Mouse (Mus musculus) ovary, adult 18-20 months (tissue): ENCODE measurements around the gene Rgs7.

Experiments used
- DNase-seq: peaks from one replicate; pipeline ENCODE4 v3.0.0; 2022; ENCODE audit warnings: low spot score, mixed read lengths

The Rgs7 gene

GRCm38 (mm10) chr1:175431356-175432053 is 60.8 kb downstream of the Rgs7 start:
- no peak for DNase-seq

- no peak for DNase-seq
Observed at GRCm38 (mm10) chr1:175427112-175427511, 65.2 kb downstream of the Rgs7 start.

DNA sequence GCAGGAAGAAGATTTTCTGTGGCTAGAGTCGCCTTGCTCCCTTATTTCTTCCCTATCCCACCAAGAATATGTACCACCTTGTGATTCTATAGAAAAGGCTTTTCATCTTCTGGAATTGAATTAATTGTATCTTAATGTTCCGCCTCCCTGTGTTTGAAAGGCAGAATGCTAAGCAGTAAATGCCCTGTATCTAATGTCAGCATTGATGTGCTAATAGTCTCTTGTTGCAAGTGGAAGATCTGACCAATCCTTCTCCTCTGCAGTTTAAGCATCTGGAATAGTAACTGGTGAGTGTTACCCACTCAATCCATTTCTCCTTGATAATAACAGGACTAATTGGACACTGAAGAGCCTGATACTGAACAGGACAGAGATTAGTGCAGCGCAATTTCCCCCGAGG is 65.9 kb downstream of the Rgs7 start:
- DNase-seq: no peak

DNA sequence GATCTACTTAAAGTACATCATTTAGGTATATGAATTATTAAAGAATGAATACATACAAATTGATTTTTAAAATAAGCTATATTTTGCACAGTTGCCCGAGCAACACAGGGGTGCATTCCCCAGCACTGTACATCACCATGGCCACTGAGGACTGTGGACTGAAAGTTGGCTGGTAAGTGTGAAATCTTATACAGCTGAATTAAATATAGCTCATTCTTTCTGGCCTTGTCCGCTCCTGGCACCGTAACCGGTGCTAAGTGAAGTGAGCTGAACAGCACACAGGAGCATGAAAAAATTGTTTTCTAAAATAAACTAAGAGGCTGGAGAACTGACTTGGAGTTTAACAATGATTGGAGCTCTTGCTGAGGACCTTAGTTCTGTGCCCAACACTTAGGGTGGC is 71.4 kb downstream of the Rgs7 start:
- DNase-seq: no peak

DNA sequence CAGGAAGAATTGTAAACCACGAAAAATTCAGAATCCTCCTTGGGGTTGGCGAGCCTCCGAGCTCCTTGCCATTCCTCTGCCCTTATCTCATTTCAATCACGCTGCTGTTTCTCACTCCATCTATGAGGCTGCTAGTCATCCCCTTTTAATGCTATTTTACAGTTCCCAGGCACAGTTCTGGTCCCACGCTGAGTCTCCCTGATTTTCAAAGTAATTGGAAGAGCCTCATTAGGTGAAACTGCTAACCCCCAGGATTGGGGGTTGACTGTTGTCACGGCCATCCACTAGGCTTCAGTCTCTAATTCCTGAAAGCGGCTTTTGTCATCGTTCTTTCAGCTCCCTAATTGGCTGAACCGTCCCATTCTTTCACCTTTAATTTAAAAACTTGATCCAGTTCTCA is 76.6 kb downstream of the Rgs7 start:
- no peak for DNase-seq

GRCm38 (mm10) chr1:175410399-175410798 is 81.9 kb downstream of the Rgs7 start:
- no peak for DNase-seq

- no peak for DNase-seq
Observed at GRCm38 (mm10) chr1:175391894-175392293, 100.4 kb downstream of the Rgs7 start.

- DNase-seq: no peak
Observed at GRCm38 (mm10) chr1:175389250-175389649, 103.0 kb downstream of the Rgs7 start.

DNA sequence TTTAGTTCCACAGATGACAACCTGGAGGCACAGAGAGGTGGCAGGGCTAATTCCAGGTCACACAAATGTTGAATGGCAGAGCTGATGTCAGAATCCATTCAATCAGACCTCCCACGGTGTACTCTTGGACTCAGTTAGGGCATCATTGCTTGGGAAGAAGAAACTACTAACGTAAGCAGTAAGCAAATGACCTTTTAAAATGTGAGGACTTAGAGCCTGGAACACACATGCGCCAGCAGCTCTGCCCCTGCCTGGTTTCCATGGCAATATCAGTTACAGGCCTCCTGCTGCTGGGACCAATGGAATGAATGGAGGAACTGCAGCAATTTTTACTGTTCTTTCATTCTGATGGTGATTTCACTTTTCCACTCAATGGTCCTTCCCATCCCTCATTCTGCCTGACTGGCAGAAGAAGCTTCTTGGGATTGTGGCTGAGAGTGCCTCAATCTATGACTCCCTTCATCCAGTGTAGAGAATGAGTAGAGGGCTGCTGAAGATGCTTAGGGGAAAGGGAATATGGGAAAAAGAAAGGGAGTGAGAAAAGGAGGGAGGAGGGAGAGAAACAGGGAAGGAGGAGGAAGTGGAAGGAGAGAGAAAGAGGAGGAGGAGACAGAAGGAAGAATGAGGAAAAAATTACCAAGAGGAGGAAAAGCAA is 106.6 kb downstream of the Rgs7 start:
- no peak for DNase-seq

DNA sequence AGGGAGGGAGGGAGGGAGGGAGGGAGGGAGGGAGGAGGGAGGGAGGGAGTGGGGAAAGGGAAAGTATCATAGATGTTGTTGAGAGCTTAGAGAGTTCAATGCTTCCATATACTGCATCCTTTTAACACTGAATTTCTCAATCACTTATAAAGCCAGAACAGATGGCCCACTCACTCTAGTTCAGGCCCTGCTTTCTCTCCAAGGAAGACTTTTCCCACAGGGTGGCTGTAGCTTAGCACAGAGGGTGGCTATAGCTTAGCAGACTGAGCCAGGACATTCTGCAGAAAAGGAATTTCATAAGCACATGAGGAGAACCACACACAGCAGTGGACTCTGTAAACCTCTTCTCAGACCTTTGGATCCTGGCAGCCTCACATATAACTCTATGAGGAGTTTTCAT is 119.7 kb downstream of the Rgs7 start:
- DNase-seq: no peak

DNA sequence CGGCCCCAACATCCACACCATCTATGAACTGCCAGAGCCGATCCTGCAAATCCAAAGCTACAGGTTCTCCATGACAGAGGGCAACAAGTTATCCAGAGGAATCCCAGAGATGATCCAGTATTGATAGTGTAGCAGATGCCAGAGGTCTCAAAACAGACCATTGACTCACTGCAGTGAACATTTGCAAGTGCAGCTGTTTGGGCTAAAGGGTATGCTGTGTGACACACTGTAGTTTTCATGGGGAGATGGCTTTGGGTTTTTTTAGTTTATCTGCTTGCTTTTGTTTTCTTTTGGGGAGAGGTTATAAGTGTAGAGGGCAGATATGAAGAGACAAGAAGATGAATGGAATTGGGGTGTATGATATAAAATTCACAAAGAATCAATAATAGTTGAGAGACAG is 124.2 kb downstream of the Rgs7 start:
- no peak for DNase-seq

DNA sequence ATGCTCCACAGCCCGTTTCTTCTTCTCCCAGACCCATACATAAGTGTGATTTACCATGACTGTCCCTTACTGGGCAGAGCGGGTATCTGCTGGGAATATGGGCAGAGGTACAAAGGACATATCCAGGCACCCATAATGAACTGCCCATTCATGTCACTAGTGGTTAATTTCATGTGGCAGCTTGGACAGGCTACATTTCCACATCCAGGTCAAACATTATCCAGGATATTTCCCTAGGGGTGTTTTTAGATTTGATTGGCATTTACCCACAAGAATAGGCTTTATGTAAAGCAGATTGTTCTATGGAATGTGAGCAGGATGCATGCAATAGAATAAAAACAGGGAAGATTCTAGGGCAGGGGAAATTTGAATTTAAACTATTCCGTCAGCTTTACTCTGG is 128.7 kb downstream of the Rgs7 start:
- no peak for DNase-seq

DNA sequence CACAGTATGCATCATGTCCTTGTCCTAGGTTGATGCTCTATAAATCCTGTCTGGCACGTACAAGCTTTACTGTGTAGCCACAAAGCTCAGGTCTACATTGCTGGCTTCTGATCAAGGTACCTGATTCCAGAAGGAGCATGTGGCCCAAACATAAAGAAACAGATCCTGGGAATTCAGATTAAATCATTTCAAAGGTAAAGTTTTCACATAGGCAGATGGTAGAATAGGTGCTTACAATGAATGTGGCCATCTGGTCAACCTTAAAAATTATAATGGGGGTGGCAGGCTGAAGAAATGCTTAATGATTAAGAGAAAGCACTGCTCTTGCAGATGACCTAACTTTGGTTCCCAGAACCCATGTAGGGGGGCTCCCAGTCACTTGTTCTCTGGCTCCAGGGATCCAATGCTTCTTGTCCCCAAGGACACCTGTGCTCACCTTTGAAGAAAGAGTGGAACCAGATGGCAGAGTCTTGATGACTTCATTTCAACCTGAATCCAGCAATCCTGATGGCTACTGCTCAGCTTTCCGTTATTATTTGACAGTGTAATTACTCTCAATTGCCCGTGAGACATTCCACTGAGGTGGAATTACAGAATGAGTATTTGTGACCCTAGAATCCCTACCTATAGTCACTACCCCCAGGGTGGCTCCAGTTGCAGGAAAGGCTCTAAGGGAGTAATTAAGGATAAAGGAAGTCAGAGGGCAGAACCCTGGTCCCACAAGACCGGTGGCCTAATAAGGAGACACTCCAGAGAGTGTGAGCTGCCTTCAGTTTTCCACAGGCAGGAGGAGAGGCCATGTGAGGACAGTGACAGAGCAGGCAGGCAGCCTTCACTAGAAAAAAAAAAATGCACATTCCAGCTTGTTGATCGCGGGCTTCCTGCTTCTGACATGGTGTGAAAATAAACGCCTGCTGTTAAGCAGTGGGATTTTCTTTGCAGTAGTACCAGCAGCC is 132.6 kb downstream of the Rgs7 start:
- no peak for DNase-seq

GRCm38 (mm10) chr1:175352921-175353320 is 139.4 kb downstream of the Rgs7 start:
- DNase-seq: no peak

- DNase-seq: no peak
Observed at GRCm38 (mm10) chr1:175346162-175346561, 146.1 kb downstream of the Rgs7 start.

GRCm38 (mm10) chr1:175336191-175336590 is 156.1 kb downstream of the Rgs7 start:
- DNase-seq: no peak

GRCm38 (mm10) chr1:175333041-175333854 is 159.1 kb downstream of the Rgs7 start:
- DNase-seq: no peak

DNA sequence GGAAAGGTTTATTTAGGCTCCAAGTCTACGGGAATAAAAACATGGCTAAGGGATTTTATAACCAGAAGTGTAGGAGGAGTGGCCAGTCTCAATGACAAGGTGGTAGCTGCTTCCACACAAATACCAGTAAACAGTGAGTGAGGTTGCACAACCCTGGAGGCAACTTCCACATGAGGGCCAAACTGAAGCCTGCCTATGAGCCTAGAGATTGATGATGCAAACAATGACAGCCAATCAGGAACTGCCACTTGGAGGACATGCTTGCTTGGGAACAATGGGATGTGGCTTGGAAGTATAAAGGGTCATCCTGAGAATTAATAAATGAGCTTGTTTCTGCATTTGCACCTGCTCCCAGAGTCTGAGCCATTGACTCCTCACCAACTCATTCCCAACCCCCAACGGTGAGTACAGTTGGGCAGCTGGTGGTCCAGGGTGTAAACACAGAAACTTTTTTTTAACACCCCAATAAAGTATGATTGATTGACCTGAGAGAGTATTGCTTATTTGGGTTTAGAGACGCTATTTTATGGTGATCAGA is 162.3 kb downstream of the Rgs7 start:
- DNase-seq: no peak

- no peak for DNase-seq
Observed at GRCm38 (mm10) chr1:175322781-175323180, 169.5 kb downstream of the Rgs7 start.

- no peak for DNase-seq
Observed at GRCm38 (mm10) chr1:175319205-175319604, 173.1 kb downstream of the Rgs7 start.

DNA sequence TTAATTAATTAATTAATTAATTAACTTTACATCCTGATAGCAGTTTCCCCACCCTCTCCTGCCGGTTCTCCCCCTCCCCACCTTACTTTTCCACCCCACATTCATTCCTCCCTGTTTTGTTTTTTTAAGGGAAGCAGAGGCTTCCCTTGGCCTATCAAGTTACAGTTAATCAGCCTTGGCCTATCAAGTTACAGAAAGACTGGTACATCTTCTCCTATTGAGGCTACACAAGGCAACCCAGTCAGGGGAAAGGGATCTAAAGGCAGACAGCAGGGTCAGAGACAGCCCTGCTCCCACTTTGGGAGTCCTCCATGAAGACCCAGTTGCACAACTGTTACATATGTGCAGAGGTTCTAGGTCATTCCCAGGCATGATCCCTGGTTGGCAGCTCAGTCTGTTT is 175.0 kb downstream of the Rgs7 start:
- no peak for DNase-seq

GRCm38 (mm10) chr1:175307604-175308003 is 184.7 kb downstream of the Rgs7 start:
- DNase-seq: no peak
